Mouse (Mus musculus) forebrain, embryonic 16.5 days (tissue): ENCODE data around the gene Clgn. TPM values are rescaled to one million over a fixed set of nuclear protein-coding genes. Genes with fewer than 3 reads are reported as not detected.

Experiments used
- polyA plus RNA-seq: library from polyadenylated mRNA; unstranded; fragments of >200 nt; fragmentation: Nextera tagmentation; extraction: Ambion mirVana; gene quantifications from 2 replicates; pipeline ENCODE4 v1.2.1, GENCODE M21; 2015

The Clgn gene
- polyA plus RNA-seq, 1 experiment from 2014 or later: 8.1 TPM

Other genes with a start within 250 kb of the Clgn start
- gene Tbc1d9, start 224.5 kb upstream of the Clgn start, polyA plus RNA-seq: 14.4 and 15.1 TPM in 2 replicates
- gene Gm10645, start 223.7 kb upstream of the Clgn start, polyA plus RNA-seq: 5.4 and 8.0 TPM in 2 replicates
- not detected in 2 replicates for gene Ucp1, start 99.5 kb upstream of the Clgn start, polyA plus RNA-seq
- gene Elmod2, start 57.4 kb upstream of the Clgn start, polyA plus RNA-seq: 31.0 and 33.1 TPM in 2 replicates
- not detected in 2 replicates for gene Mgat4d, start 41.4 kb upstream of the Clgn start, polyA plus RNA-seq
- 245 and 251 TPM in 2 replicates for gene Scoc, start 68.5 kb downstream of the Clgn start, polyA plus RNA-seq
- gene Olfr370, start 145.9 kb downstream of the Clgn start, polyA plus RNA-seq: not detected in 2 replicates
- 281 and 325 TPM in 2 replicates for gene Ndufb7, start 176.8 kb downstream of the Clgn start, polyA plus RNA-seq
- gene Tecr, start 218.1 kb downstream of the Clgn start, polyA plus RNA-seq: 694 and 809 TPM in 2 replicates
- 58.6 and 62.3 TPM in 2 replicates for gene Dnajb1, start 218.3 kb downstream of the Clgn start, polyA plus RNA-seq